Mouse (Mus musculus): ENCODE results near the gene Rhbdd1.

- TF ChIP-seq USF1 (IDR thresholded peaks at IDR 0.05; ENCODE audit: low read depth, low read length) (no peak), ZKSCAN1 (IDR thresholded peaks at IDR 0.05; ENCODE audit: low read depth, low read length) (no peak), POLR2A (IDR thresholded peaks at IDR 0.05; ENCODE audit: control insufficient read depth in 1 of 2, insufficient read depth in 1 of 2, low read depth in 1 of 2, low read length in 2 of 2, poor library complexity in 1 of 2) (no peak), TAL1 (IDR thresholded peaks at IDR 0.05; ENCODE audit: low read length) (no peak), CTCF (IDR thresholded peaks at IDR 0.05 in 2 of 3, conservative IDR thresholded peaks at IDR 0.05 in 1 of 3; ENCODE audit: control insufficient read depth in 1 of 3, insufficient read depth in 1 of 3, low read depth in 2 of 3, low read length in 3 of 3, poor library complexity in 1 of 3, severe bottlenecking in 1 of 3) (no peak), GABPA (IDR thresholded peaks at IDR 0.05; ENCODE audit: low read depth, low read length) (no peak), POLR2AphosphoS5 (IDR thresholded peaks at IDR 0.05; ENCODE audit: borderline replicate concordance, low read depth, low read length) (no peak), MEF2A (IDR thresholded peaks at IDR 0.05; ENCODE audit: extremely low read depth, insufficient replicate concordance, low read depth, low read length, poor library complexity, severe bottlenecking) (no peak), MAX (IDR thresholded peaks at IDR 0.05; ENCODE audit: low read length) (no peak), ZC3H11A (IDR thresholded peaks at IDR 0.05; ENCODE audit: low read depth, low read length) (no peak), TCF12 (IDR thresholded peaks at IDR 0.05; ENCODE audit: low read depth, low read length) (no peak), HCFC1 (IDR thresholded peaks at IDR 0.05; ENCODE audit: low read depth, low read length) (no peak), GATA1 (IDR thresholded peaks at IDR 0.05; ENCODE audit: low read depth, low read length) (no peak), ZNF384 (IDR thresholded peaks at IDR 0.05; ENCODE audit: low read depth, low read length) (no peak)
Observed at GRCm38 (mm10) chr1:82353089-82353488, 36.8 kb downstream of the Rhbdd1 start.

Data from MEL (cell line).